Mouse (Mus musculus): ENCODE results near the gene Senp3. TPM values are rescaled to one million over a fixed set of nuclear protein-coding genes. Genes with fewer than 3 reads are reported as not detected.
"Not testable (repeated sequence)": the region's sequence is repeated elsewhere in the genome, so short reads cannot be mapped to it uniquely, and the experiment has no call there.

Senp3 gene
- polyA plus RNA-seq, 1 experiment from 2014 or later = 81.1 TPM

- H3K36me3 ChIP-seq; H3K4me2 ChIP-seq; H3K4me3 ChIP-seq; ATAC-seq (ENCODE audit: borderline replicate concordance, extremely low read depth, low FRiP score, low TSS enrichment); H3K9me3 ChIP-seq; H3K27ac ChIP-seq; H3K27me3 ChIP-seq; H3K9ac ChIP-seq: not testable (repeated sequence)
- 68% methylated on average over 2 of the region's 2 CpGs for WGBS
- H3K4me1 ChIP-seq = peaks cover 11% of the 10 kb centered on the region; the same call in 1 of the 2 replicates
Observed at GRCm38 (mm10) chr11:69624339-69624738, 57.5 kb downstream of the Senp3 start.

MicroRNAs encoded within 50 kb of the gene (microRNA counts, 519-probe panel; counts per million panel counts)
- 19.7 counts per million for microRNA mmu-miR-1934
- 2,714 counts per million, percentile 69 among the panel's probes with 10 or more counts for microRNA mmu-miR-467f

Small RNAs within 50 kb of the gene (microRNA-seq; reads per million reads assigned to microRNA genes)
- gene Mir1934 (4.6 reads per million, percentile 20 among the genes with 10 or more reads in this experiment), gene Mir467f (not detected)

Other genes starting within 250 kb of the Senp3 start
- 1.1 and 1.2 TPM in 2 replicates for gene Dnah2, start 133.0 kb downstream of the Senp3 start, polyA plus RNA-seq (2015; fragmentation: Nextera tagmentation; extraction: Ambion mirVana)
- gene Efnb3, start 121.9 kb downstream of the Senp3 start, polyA plus RNA-seq (2015; fragmentation: Nextera tagmentation; extraction: Ambion mirVana) = 8.5 and 8.8 TPM in 2 replicates
- gene Wrap53, start 101.8 kb downstream of the Senp3 start, polyA plus RNA-seq (2015; fragmentation: Nextera tagmentation; extraction: Ambion mirVana) = 28.3 and 28.4 TPM in 2 replicates
- 168 and 170 TPM in 2 replicates for gene Trp53, start 101.7 kb downstream of the Senp3 start, polyA plus RNA-seq (2015; fragmentation: Nextera tagmentation; extraction: Ambion mirVana)
- 8.4 and 10.1 TPM in 2 replicates for gene Atp1b2, start 76.1 kb downstream of the Senp3 start, polyA plus RNA-seq (2015; fragmentation: Nextera tagmentation; extraction: Ambion mirVana)
- not detected in 2 replicates for gene Shbg, start 64.2 kb downstream of the Senp3 start, polyA plus RNA-seq (2015; fragmentation: Nextera tagmentation; extraction: Ambion mirVana)
- gene Sat2, start 60.1 kb downstream of the Senp3 start, polyA plus RNA-seq (2015; fragmentation: Nextera tagmentation; extraction: Ambion mirVana) = 17.8 and 18.6 TPM in 2 replicates
- 26.7 and 27.8 TPM in 2 replicates for gene Fxr2, start 49.1 kb downstream of the Senp3 start, polyA plus RNA-seq (2015; fragmentation: Nextera tagmentation; extraction: Ambion mirVana)
- 0.24 and 0.25 TPM in 2 replicates for gene Sox15, start 26.8 kb downstream of the Senp3 start, polyA plus RNA-seq (2015; fragmentation: Nextera tagmentation; extraction: Ambion mirVana)
- 66.2 and 66.7 TPM in 2 replicates for gene Mpdu1, start 19.4 kb downstream of the Senp3 start, polyA plus RNA-seq (2015; fragmentation: Nextera tagmentation; extraction: Ambion mirVana)
- 11.5 and 11.8 TPM in 2 replicates for gene Cd68, start 15.9 kb downstream of the Senp3 start, polyA plus RNA-seq (2015; fragmentation: Nextera tagmentation; extraction: Ambion mirVana)
- gene Eif4a1, start 9.7 kb downstream of the Senp3 start, polyA plus RNA-seq (2015; fragmentation: Nextera tagmentation; extraction: Ambion mirVana) = 595 and 603 TPM in 2 replicates
- 1.0 and 1.1 TPM in 2 replicates for gene Tnfsf13, start 3.7 kb upstream of the Senp3 start, polyA plus RNA-seq (2015; fragmentation: Nextera tagmentation; extraction: Ambion mirVana)
- gene Tnfsf12, start 13.8 kb upstream of the Senp3 start, polyA plus RNA-seq (2015; fragmentation: Nextera tagmentation; extraction: Ambion mirVana) = 8.3 and 8.9 TPM in 2 replicates
- gene Tnfsfm13, start 14.0 kb upstream of the Senp3 start, polyA plus RNA-seq (2015; fragmentation: Nextera tagmentation; extraction: Ambion mirVana) = 4.3 and 5.9 TPM in 2 replicates
- 26.7 and 31.6 TPM in 2 replicates for gene Polr2a, start 76.6 kb upstream of the Senp3 start, polyA plus RNA-seq (2015; fragmentation: Nextera tagmentation; extraction: Ambion mirVana)
- gene Slc35g3, start 79.9 kb upstream of the Senp3 start, polyA plus RNA-seq (2015; fragmentation: Nextera tagmentation; extraction: Ambion mirVana) = 0.19 and 0.26 TPM in 2 replicates
- gene Zbtb4, start 83.8 kb upstream of the Senp3 start, polyA plus RNA-seq (2015; fragmentation: Nextera tagmentation; extraction: Ambion mirVana) = 2.6 and 3.0 TPM in 2 replicates
- 15.7 and 15.8 TPM in 2 replicates for gene Chrnb1, start 113.9 kb upstream of the Senp3 start, polyA plus RNA-seq (2015; fragmentation: Nextera tagmentation; extraction: Ambion mirVana)
- gene Fgf11, start 119.8 kb upstream of the Senp3 start, polyA plus RNA-seq (2015; fragmentation: Nextera tagmentation; extraction: Ambion mirVana) = 1.2 and 1.3 TPM in 2 replicates
- 6.3 and 7.3 TPM in 2 replicates for gene Tmem102, start 123.5 kb upstream of the Senp3 start, polyA plus RNA-seq (2015; fragmentation: Nextera tagmentation; extraction: Ambion mirVana)
- not detected in 2 replicates for gene Gm39566, start 133.2 kb upstream of the Senp3 start, polyA plus RNA-seq (2015; fragmentation: Nextera tagmentation; extraction: Ambion mirVana)
- gene Spem2, start 136.4 kb upstream of the Senp3 start, polyA plus RNA-seq (2015; fragmentation: Nextera tagmentation; extraction: Ambion mirVana) = not detected in 2 replicates
- not detected in 2 replicates for gene Spem1, start 140.1 kb upstream of the Senp3 start, polyA plus RNA-seq (2015; fragmentation: Nextera tagmentation; extraction: Ambion mirVana)
- gene Nlgn2, start 155.7 kb upstream of the Senp3 start, polyA plus RNA-seq (2015; fragmentation: Nextera tagmentation; extraction: Ambion mirVana) = 5.5 and 6.5 TPM in 2 replicates
- 434 and 473 TPM in 2 replicates for gene Tmem256, start 156.4 kb upstream of the Senp3 start, polyA plus RNA-seq (2015; fragmentation: Nextera tagmentation; extraction: Ambion mirVana)
- 110 and 119 TPM in 2 replicates for gene Plscr3, start 164.3 kb upstream of the Senp3 start, polyA plus RNA-seq (2015; fragmentation: Nextera tagmentation; extraction: Ambion mirVana)
- 9.2 and 9.6 TPM in 2 replicates for gene Tnk1, start 176.6 kb upstream of the Senp3 start, polyA plus RNA-seq (2015; fragmentation: Nextera tagmentation; extraction: Ambion mirVana)
- gene Tmem95, start 195.9 kb upstream of the Senp3 start, polyA plus RNA-seq (2015; fragmentation: Nextera tagmentation; extraction: Ambion mirVana) = not detected in 2 replicates
- gene Kctd11, start 199.3 kb upstream of the Senp3 start, polyA plus RNA-seq (2015; fragmentation: Nextera tagmentation; extraction: Ambion mirVana) = 8.1 and 8.6 TPM in 2 replicates
- gene Acap1, start 213.5 kb upstream of the Senp3 start, polyA plus RNA-seq (2015; fragmentation: Nextera tagmentation; extraction: Ambion mirVana) = 1.4 and 5.0 TPM in 2 replicates
- 11.9 and 13.0 TPM in 2 replicates for gene 2810408A11Rik, start 218.9 kb upstream of the Senp3 start, polyA plus RNA-seq (2015; fragmentation: Nextera tagmentation; extraction: Ambion mirVana)
- 7.1 and 8.0 TPM in 2 replicates for gene Neurl4, start 219.0 kb upstream of the Senp3 start, polyA plus RNA-seq (2015; fragmentation: Nextera tagmentation; extraction: Ambion mirVana)
- 81.7 and 82.2 TPM in 2 replicates for gene Gps2, start 231.8 kb upstream of the Senp3 start, polyA plus RNA-seq (2015; fragmentation: Nextera tagmentation; extraction: Ambion mirVana)
- gene Eif5a, start 239.9 kb upstream of the Senp3 start, polyA plus RNA-seq (2015; fragmentation: Nextera tagmentation; extraction: Ambion mirVana) = 1,673 and 1,693 TPM in 2 replicates

All from lung, embryonic 15.5 days (tissue).